Mouse (Mus musculus) Muller cell, postnatal 12 days (primary cell): Measurements from ENCODE around the gene Ankrd44.

Source experiments
- DNase-seq: peaks from one replicate; pipeline ENCODE4 v3.0.0-alpha.2; 2015; ENCODE audit errors: inconsistent ontology term

Gene Ankrd44

GRCm38 (mm10) chr1:54922707-54923106 is 3.5 kb downstream of the Ankrd44 start:
- peak; percentile 73 for DNase-seq

GRCm38 (mm10) chr1:54922025-54922574 is 4.1 kb downstream of the Ankrd44 start:
- no peak for DNase-seq

- DNase-seq = no peak
Measured at GRCm38 (mm10) chr1:54920132-54920531, 6.1 kb downstream of the Ankrd44 start.

- DNase-seq = no peak
Measured at GRCm38 (mm10) chr1:54916456-54916855, 9.7 kb downstream of the Ankrd44 start.

GRCm38 (mm10) chr1:54914387-54914786 is 11.8 kb downstream of the Ankrd44 start:
- no peak for DNase-seq

- DNase-seq = no peak
Measured at GRCm38 (mm10) chr1:54913379-54913873, 12.8 kb downstream of the Ankrd44 start.

- no peak for DNase-seq
Measured at GRCm38 (mm10) chr1:54913063-54913335, 13.2 kb downstream of the Ankrd44 start.

- DNase-seq = no peak
Measured at GRCm38 (mm10) chr1:54912290-54913062, 13.7 kb downstream of the Ankrd44 start.

GRCm38 (mm10) chr1:54911256-54911610 is 15.0 kb downstream of the Ankrd44 start:
- no peak for DNase-seq

- DNase-seq = no peak
Measured at GRCm38 (mm10) chr1:54910489-54911255, 15.5 kb downstream of the Ankrd44 start.

GRCm38 (mm10) chr1:54908786-54909185 is 17.4 kb downstream of the Ankrd44 start:
- no peak for DNase-seq

GRCm38 (mm10) chr1:54907066-54907639 is 19.0 kb downstream of the Ankrd44 start:
- no peak for DNase-seq

GRCm38 (mm10) chr1:54906322-54906721 is 19.9 kb downstream of the Ankrd44 start:
- no peak for DNase-seq

- DNase-seq = no peak
Measured at GRCm38 (mm10) chr1:54905632-54906031, 20.6 kb downstream of the Ankrd44 start.

- DNase-seq = no peak
Measured at GRCm38 (mm10) chr1:54904165-54904564, 22.0 kb downstream of the Ankrd44 start.

- DNase-seq = no peak
Measured at GRCm38 (mm10) chr1:54902689-54903246, 23.4 kb downstream of the Ankrd44 start.

GRCm38 (mm10) chr1:54901084-54901483 is 25.1 kb downstream of the Ankrd44 start:
- no peak for DNase-seq

GRCm38 (mm10) chr1:54899247-54899646 is 26.9 kb downstream of the Ankrd44 start:
- DNase-seq = no peak

GRCm38 (mm10) chr1:54898656-54899084 is 27.5 kb downstream of the Ankrd44 start:
- DNase-seq = peak; percentile 34

GRCm38 (mm10) chr1:54897726-54898125 is 28.5 kb downstream of the Ankrd44 start:
- DNase-seq = no peak

- DNase-seq = peak; percentile 82
Measured at GRCm38 (mm10) chr1:54896109-54897085, 29.8 kb downstream of the Ankrd44 start.
